Mouse (Mus musculus): Measurements from ENCODE around the gene Arl8b.
A peak's percentile ranks its signal among the peaks of the same experiment; 100 is the strongest.
"Not testable (repeated sequence)": the region's sequence is repeated elsewhere in the genome, so short reads cannot be mapped to it uniquely, and the experiment has no call there.

The Arl8b gene

DNA sequence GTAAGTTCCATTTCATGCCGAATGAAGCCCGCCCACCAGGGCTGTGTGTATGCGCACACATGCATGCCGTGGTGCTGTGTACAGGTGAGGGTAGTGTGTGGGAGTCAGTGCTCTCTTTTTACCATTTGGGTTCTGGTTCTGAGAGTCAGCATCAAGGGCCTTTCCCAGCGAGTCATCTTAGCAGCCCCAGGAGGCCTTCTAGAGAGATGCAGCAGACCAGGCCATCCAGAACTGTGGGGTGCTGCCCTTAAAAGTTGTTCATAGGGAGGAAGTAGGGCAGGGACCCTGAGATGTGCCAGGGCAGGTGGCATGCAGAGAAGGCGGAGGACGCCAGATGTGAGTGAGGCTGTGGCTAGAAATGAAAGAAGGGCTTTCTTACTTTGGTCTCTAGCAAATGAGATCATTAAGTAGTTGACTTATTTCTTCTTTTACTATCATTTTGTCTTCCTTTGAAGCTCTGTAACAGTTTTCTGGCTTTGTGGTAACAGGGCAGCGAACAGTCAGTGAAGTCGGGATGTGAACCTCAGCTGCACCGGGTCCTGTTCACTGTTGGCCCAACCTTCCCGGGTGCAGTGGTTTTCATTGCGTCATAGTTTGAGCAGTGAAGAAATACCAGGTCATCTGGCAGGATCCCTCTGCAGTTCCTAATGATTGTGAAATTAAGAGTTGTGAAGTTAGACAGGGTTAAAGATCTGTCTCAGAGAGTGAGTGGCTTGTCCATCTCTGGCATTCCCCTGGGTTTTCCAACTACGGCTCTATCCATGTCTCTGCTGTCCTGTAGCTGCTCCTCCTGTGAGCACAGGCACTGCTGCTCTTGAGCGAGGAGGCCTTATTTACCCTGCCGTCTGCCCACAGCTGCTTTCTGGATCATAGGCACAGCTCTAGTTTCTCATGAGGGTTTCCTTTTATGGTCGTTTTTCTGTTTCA lies 53.1 kb downstream of the Arl8b start:
- DNase-seq = peak in 1 of 2 experiments; percentile 29

DNA sequence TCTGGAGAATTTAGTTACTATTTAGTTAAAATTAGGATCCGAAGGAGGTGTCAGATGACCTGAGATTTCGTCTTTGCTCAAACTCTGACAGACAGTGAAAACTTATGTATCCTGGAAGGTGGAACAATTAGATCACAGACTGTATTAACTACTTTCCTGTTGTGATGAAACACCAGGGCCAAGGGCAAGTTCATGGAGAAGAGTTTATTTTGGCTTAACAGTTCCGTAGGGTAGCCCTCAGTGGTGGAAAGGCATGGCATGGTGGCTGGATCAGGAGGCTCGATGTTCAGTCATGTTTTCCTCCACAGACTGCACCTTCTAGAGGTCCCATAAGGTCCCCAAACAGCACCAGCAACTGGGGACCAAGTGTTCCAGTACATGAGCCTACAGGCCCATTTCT lies 54.2 kb downstream of the Arl8b start:
- DNase-seq = no peak

DNA sequence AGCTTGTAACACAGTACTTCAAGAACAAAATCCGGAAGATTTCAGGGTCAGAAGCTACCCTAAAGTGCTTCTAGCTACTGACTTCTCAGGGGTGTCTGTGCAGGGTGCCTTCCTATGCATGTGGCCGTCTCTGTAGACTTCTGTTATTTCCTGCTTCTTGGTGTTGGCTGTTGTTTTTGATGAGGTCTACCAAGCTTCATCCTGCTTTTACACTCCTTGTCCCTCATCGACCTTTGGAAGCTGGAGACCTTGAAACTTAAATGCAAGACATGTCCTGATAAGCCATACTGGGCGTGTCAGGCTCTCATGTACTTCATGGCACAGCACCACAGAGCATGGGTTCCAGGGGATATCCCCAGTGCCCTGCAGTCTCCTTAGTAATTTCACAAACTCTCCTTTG lies 55.1 kb downstream of the Arl8b start:
- DNase-seq = no peak

DNA sequence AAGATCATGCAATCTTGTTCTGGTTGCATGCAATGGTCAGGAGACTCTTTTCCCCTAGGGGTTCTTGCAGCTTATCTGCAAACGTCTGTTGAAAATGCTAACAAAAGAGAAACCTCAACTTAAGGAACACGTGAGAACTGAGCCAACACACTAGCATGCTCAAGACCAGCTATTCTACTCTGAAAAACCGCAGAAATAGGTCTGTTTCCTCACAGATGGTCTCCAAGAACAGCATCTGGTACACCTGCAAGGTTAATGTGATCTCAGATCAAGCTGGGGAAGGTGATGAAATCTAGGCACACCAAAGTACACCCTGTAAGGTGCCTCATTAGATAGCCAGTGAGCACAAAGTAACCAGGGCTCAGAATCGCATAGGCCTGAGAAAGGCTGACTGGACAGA lies 56.5 kb downstream of the Arl8b start:
- DNase-seq = no peak

DNA sequence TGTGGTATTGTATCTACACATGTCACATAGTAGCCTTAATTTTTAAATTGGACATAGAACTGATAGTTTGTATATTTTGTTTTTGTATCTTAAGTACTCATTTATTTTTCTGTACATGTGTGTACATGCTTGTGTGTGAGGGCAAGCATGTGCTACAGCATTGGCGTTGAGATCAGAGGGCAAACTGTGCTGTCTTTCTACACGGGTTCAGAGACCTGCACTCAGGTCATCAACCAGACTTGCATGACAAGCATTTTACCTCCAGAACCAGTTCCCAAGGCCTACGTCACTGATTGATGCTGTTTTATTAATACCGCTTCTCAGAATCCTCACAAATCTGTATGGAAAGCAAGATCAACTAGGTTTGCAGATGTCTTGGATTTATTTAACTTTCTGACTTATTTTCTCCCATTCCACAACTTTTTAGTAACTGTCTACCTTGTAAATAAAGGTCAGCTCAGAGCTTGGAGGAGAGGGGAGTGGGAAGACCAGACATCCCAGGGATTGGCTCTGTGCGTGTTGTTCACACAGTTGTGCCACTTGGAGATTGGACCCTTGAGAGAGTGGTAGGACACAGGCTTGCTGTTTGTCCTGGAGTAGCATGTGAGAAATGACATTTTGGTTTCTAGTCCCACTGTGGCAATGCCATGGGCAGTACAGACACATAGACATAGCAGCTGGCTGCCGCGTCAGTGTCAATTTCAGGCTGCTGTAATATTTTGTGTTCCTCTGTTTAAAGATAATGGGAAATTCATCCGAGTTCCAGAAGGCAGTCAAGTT lies 58.2 kb downstream of the Arl8b start:
- DNase-seq = no peak

DNA sequence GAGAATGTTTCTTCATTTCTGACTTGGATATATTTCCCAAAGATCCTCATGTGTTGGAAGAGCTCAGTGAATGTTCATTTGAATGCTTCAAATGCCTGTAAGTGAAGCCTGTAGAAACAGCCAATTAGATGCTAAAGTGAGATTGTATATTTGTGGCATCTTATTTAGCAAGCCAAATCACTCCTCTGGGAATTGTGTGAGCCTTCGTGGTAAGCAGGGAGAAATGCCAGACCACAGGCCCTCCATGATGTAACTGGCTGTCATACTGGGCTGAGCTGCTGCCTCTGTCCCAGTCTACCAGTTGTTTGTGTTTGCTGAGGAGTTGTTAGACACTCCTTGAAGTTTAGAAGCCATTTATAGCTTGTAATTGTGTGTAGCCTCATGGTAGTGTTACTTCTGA lies 60.8 kb downstream of the Arl8b start:
- no peak for DNase-seq

DNA sequence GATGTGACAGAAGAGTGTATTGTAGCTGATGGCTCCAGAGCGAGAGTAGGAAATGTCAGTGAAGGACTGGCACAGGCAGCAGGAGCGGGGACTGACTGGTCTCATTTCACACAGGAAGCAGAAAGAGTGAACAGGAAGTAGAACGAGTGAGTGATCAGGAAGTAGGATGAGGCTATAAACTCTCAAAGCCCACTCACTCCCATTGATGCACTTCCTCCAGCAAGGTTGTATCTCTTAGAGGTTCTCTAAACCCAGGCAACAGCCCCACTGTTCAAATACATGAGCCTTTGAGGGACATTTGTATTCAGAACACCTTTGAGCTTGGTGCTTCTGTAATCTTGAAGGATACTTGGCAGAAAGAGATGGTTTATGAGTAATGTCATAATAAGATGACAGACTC lies 61.2 kb downstream of the Arl8b start:
- no peak for DNase-seq

DNA sequence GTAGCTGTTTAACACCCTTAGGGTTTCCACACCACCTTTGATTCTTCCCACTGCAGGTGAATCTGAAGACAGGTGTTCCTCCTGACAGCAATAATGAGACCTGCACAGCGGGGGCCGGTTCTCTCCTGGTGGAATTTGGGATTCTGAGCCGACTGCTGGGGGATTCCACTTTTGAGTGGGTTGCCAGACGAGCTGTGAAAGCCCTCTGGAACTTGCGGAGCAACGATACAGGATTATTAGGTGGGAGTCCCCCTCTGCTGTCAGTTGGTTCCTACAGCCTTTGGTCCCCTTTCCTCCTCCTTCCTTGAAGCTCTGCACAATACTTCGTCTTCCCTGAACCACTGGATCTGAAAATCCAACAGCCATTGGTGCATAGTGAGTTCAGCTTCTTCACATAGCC lies 61.9 kb downstream of the Arl8b start:
- DNase-seq = no peak

DNA sequence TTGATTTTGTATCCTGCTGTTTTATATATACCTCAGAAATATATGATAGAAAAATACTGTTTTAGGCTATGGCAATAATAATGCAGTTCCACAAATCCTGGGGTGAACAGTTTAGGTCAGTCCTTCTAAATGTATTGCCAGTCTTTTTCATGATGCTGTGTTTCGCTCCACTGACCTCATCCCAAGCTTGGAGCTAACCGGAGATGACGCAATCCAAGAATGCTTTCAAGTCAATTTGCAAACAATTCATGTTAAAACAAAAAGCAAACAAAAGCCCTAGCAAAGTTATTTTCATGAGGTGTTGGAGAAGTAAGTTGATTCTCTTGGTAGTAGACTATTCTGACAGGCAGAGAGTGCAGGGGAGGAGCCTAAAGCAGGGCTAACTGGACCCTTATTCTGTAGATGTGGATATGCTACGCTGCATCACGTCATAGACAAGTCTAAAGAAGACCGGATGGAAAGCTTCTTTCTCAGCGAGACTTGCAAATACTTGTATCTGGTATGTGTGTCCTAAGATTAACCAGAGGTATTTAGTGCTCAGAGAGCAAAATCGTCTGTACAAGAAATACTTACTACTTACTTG lies 69.3 kb downstream of the Arl8b start:
- no peak for DNase-seq

DNA sequence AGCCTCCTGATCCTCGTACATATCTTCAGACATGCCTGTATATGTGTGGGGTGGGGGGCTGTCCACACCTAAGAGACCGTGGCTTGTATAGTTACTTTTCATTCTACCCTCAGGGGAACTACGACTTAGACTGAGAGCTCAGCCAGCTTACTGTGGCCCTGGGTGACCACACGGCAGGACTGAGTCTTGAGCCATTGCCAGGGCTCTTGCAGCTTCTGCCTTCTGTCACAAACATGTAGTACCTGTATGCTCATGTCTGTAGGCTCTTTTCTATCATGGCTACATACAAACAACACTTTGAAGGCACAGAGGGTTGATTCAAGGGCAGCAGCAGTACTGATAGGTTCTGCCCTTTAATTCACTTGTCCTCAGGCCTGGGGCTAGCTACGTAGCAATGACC lies 70.1 kb downstream of the Arl8b start:
- no peak for DNase-seq

DNA sequence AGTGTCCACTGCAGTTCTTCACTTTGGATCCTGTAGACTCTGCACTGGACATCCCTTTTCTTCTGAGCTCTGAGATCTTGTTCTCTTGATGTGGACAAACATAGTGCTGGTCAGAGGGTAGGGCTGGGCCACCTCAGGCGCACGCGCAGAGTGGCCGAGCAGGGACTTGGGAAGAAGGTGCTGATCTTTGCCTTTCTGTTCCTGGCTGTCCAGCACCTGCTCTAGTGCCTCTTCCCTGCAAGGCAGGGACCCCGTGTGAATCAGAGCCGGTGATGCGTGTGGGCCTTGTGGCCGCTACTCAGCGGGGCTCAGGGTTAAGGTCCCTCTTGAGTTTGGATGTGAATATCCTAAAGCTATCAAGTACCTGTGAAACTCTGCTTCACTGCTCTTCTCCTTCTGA lies 75.7 kb downstream of the Arl8b start:
- DNase-seq = peak; percentile 21 to 46

DNA sequence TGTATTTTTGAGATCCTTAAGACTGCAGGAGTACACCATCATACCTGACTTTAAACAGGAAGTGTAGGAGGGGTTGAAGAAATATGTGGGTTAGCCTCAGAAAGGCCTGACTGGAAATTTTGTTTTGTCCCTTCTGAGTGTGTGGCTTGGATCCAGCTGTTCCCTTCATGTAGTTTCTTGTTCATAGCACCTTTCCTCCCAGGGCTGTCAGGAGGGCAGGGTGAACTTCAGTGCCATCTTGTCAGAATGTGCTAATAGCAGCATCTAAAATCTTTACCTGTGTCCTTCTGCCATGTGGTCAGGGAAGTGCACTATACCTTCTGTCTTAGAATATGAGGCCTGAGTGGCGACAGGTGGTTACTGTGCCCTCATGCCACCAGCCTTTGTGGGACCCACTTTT lies 78.3 kb downstream of the Arl8b start:
- DNase-seq = no peak

DNA sequence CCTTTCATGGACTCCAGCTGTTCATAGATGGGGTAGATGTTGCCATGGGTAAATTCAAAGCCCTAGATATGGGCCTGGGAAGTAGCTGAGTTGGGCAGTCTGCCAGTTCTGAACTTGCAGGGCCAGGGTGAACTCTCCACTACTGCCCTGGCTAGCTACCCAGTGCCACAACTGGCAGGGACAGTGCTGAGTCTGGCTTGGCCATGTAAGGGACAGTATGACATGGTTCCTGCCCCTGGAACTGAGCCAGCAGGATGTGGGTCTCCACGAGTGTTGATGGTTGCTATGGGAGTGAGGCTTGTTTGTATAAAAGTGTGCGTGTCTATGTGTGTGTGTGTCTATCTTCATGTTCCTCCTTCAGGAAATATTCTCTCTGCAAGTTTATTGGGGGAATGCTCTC lies 79.6 kb downstream of the Arl8b start:
- DNase-seq = peak; percentile 22 to 57

DNA sequence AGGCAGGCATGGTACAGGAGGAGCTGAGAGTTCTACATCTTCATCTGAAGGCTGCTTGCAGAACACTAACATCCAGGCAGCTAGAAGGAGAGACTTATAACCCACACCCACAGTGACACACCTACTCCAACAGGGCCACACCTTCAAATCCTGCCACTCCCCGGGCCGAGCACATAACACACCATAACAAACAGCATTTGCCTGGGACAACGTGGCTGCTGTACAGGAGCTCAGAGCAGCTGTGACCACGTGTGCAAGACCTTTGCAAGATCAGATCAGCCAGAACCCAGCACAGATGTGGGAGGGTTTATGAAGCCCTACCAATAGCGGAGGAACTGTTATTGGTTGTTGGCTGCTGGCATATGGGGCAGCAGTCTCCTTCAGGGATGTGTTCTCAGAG lies 83.4 kb downstream of the Arl8b start:
- no peak for DNase-seq

DNA sequence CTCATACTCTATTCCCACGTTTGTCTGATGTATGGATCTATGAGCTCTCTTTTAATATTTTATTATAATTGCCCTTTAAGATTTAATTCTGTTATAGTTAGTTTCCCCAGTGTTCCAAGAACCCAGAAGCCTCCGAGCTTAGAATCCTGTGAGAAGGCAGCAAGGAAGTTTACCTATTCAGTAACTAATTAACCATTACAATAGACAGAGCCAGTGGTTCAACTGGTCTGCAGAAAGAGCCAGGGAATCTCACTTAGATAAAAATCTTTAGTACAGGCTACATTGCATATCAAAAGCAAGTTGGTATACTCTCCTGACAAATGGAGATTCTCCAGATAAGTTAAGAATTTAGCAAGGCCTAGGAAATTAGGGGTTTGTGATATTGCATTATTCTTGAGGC lies 86.1 kb downstream of the Arl8b start:
- not testable (repeated sequence) for DNase-seq

DNA sequence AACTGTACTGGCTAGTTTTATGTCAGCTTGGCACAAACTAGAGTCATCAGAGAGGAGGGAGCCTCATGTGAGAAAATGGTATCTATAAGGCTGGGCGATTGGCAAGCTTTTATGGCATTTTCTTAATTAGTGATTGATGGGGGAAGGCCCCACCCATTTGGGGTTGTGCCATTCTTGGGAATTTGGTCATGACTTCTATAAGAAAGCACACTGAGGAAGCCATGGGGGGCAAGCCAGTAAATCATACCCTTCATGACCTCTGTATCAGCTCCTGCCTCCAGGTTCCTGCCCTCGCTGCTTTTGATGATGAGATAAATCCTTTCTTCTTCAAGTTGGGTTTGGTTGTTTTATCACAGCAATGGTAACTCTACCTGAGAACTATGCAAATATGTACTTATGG lies 87.5 kb downstream of the Arl8b start:
- DNase-seq = no peak

DNA sequence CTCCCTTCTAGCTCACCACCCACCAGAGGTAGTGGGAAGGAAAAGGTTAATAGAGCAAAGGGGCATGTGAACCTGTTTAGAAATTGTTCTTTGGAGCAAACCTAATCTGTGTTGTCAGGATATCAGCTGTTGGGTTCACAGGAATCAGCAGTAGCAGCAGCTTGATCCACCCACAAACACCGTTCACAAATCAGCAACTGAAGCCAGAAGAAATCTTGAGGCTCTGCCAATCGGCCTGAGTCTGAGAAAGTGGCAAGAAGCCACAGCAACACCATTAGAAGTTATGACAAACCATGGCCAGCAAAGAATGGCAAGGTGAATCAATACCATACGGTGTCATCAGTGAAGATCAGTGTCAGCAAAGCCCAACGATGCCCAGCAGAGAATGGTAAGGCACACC lies 88.4 kb downstream of the Arl8b start:
- DNase-seq = no peak
